Mouse (Mus musculus) frontal cortex, adult (tissue): ENCODE measurements around the gene Gdi2.

Experiments
- ATAC-seq: cut with Nextera tagmentation; 2 replicates; pipeline ENCODE4 v1.9.2; 2017; ENCODE audit warnings: mild to moderate bottlenecking, moderate library complexity, mixed read lengths; ENCODE audit not compliant: low TSS enrichment

Gene Gdi2

DNA sequence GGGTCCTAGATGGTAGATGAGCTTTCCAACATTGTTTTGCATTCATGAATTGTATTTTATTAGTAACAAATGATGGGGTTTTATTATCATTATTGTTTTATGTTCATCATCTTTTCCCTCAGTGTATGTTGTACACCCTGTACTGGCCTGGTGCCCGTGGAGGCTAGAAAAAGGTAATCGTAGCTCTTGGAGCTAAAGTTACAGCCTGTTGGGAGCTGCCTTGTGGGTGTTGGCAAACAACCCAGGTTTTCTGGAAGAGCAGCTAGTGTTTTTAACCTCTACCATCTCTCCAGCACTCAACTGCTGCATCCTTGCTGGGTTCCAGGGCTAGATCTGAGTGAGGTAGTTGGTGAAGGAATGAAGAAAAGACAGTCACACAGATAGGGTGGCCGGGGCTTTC lies 9.5 kb downstream of the Gdi2 start:
- no peak for ATAC-seq

- no peak for ATAC-seq
These were observed 10.0 kb downstream of the Gdi2 start for GRCm38 (mm10) chr13:3547856-3548255.

DNA sequence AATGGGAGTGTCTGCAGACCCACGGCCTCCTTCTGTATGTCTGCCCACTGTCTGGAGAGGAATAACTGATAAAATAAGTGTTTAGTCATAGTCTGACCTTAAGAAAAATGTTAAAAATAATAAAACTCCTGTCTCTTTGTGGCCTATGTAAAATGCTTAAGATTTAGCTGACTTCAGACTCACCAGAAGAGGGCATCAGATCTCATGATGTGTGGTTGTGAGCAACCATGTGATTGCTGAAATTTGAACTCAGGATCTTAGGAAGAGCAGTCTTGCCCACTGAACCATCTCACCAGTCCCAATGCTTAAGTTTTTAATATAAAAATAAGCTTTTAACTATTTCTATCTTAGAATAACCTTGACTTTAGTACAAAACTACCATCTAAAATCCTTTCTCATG lies 25.3 kb downstream of the Gdi2 start:
- ATAC-seq = no peak

- no peak for ATAC-seq
These were observed 26.1 kb downstream of the Gdi2 start for GRCm38 (mm10) chr13:3563953-3564352.

- peak; percentile 70; the same call in 1 of the 2 replicates for ATAC-seq
These were observed 52.9 kb downstream of the Gdi2 start for GRCm38 (mm10) chr13:3590789-3591188.

GRCm38 (mm10) chr13:3594311-3594710 lies 56.4 kb downstream of the Gdi2 start:
- ATAC-seq = no peak

DNA sequence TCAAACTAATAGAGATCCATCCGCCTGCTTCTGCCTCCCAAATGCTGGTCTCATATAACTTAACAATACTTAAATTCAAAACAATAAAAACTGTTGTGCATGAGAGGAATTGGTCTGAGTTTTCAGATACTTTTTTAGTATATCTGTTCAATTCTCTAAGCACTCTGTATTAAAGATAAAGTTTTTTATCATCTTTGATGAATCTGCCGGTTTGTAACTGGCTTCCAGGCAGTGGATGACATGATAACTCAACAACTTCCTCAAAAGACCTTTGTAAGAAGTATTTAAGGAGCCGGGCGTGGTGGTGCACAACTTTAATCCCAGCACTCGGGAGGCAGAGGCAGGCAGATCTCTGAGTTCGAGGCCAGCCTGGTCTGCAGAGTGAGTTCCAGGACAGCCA lies 58.4 kb downstream of the Gdi2 start:
- no peak for ATAC-seq

- ATAC-seq = no peak; the same call in 1 of the 2 replicates
These were observed 71.9 kb downstream of the Gdi2 start for GRCm38 (mm10) chr13:3609780-3610117.

- peak; percentile 28 for ATAC-seq
These were observed 72.4 kb downstream of the Gdi2 start for GRCm38 (mm10) chr13:3610118-3610794.

- ATAC-seq = peak; percentile 99
These were observed 73.1 kb downstream of the Gdi2 start, which contains the start of gene Fam208b for GRCm38 (mm10) chr13:3610795-3611438. Gene Fam208b (minus strand): TSS chr13:3611108.
